Mouse (Mus musculus): ENCODE data around the gene Ahctf1. TPM values are rescaled to one million over a fixed set of nuclear protein-coding genes. Genes with fewer than 3 reads are reported as not detected.
"Not testable (repeated sequence)": the region's sequence is repeated elsewhere in the genome, so short reads cannot be mapped to it uniquely, and the experiment has no call there.

Ahctf1 gene
- total RNA-seq, 1 experiment from 2014 or later = 41.6 TPM

- DNase-seq = peak; percentile 4
Measured at GRCm38 (mm10) chr1:179804140-179804881, 831 bp upstream of the Ahctf1 start.

- peak; percentile 67 for DNase-seq
Measured at GRCm38 (mm10) chr1:179802610-179803512, 619 bp downstream of the Ahctf1 start, which contains the start of gene Gm10518. Gm10518 (plus strand) TSS chr1:179803376.

- DNase-seq = no peak
Measured at GRCm38 (mm10) chr1:179798794-179799193, 4.7 kb downstream of the Ahctf1 start.

- DNase-seq = no peak
Measured at GRCm38 (mm10) chr1:179787281-179787680, 16.2 kb downstream of the Ahctf1 start.

- no peak for DNase-seq
Measured at GRCm38 (mm10) chr1:179785502-179785901, 18.0 kb downstream of the Ahctf1 start.

- no peak for DNase-seq
Measured at GRCm38 (mm10) chr1:179784098-179784497, 19.4 kb downstream of the Ahctf1 start.

- no peak for DNase-seq
Measured at GRCm38 (mm10) chr1:179776831-179777230, 26.6 kb downstream of the Ahctf1 start.

GRCm38 (mm10) chr1:179760553-179760952, 42.9 kb downstream of the Ahctf1 start:
- DNase-seq = no peak

- no peak for DNase-seq
Measured at GRCm38 (mm10) chr1:179760086-179760485, 43.4 kb downstream of the Ahctf1 start.

GRCm38 (mm10) chr1:179756477-179756876, 47.0 kb downstream of the Ahctf1 start:
- no peak for DNase-seq

- DNase-seq = peak; percentile 12
Measured at GRCm38 (mm10) chr1:179753006-179753405, 50.5 kb downstream of the Ahctf1 start.

- no peak for DNase-seq
Measured at GRCm38 (mm10) chr1:179752276-179752675, 51.2 kb downstream of the Ahctf1 start.

- no peak for DNase-seq
Measured at GRCm38 (mm10) chr1:179745171-179745570, 58.3 kb downstream of the Ahctf1 start, which contains the start of gene Kif28. Kif28 (minus strand) TSS chr1:179745271.

- DNase-seq = no peak
Measured at GRCm38 (mm10) chr1:179743593-179744193, 59.8 kb downstream of the Ahctf1 start.

GRCm38 (mm10) chr1:179736483-179736882, 67.0 kb downstream of the Ahctf1 start:
- no peak for DNase-seq

GRCm38 (mm10) chr1:179734500-179735474, 68.7 kb downstream of the Ahctf1 start:
- DNase-seq = peak; percentile 70

- DNase-seq = no peak
Measured at GRCm38 (mm10) chr1:179731391-179731790, 72.1 kb downstream of the Ahctf1 start.

GRCm38 (mm10) chr1:179728661-179729060, 74.8 kb downstream of the Ahctf1 start:
- DNase-seq = no peak

GRCm38 (mm10) chr1:179722811-179723469, 80.5 kb downstream of the Ahctf1 start:
- DNase-seq = no peak

GRCm38 (mm10) chr1:179715786-179716185, 87.7 kb downstream of the Ahctf1 start:
- DNase-seq = no peak

- DNase-seq = not testable (repeated sequence)
Measured at GRCm38 (mm10) chr1:179715289-179715688, 88.2 kb downstream of the Ahctf1 start.
